Mouse (Mus musculus): ENCODE measurements at regions not wholly inside any gene's neighbourhood (a gene's known extent, or its start where the extent isn't known, plus 50 kb on each side); places are given as distances from the start of the nearest gene placed in this dataset.
"Not testable (repeated sequence)": the region's sequence is repeated elsewhere in the genome, so short reads cannot be mapped to it uniquely, and the experiment has no call there.

DNA sequence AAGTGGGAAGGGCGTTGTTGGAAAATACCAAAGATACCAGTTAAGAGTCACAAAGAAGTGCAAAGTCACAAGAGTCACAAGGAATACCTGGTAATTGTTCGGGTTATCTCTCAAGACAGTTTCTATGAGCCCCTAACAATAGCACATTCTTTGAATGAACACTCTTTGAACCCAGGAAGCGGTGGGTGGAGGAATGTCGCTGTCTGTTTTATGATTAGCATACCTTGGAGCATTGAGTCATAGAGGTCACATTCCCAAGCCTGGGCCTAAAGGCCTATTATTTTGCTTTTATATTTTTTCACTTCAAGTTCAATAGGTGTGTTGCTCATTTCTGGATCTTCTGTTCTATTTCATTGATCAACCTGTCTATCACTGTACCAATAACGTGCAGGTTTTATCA, 802.1 kb upstream of the Gm12353 start:
- ATAC-seq (ENCODE audit: low FRiP score); H3K4me3 ChIP-seq (replicated peaks; ENCODE audit: low read length); H3K9me3 ChIP-seq (ENCODE audit: control insufficient read depth, low read length); H3K27me3 ChIP-seq (ENCODE audit: control insufficient read depth, insufficient read depth, low read length); H3K36me3 ChIP-seq (replicated peaks; ENCODE audit: control insufficient read depth, insufficient read depth); H3K4me2 ChIP-seq (replicated peaks); DNase-seq (ENCODE audit: low spot score); H3K4me1 ChIP-seq (replicated peaks; ENCODE audit: control insufficient read depth, insufficient read depth, low read length); H3K27ac ChIP-seq; H3K9ac ChIP-seq: not testable (repeated sequence)
- WGBS: 92% methylated on average over 5 of the region's 5 CpGs

Data from hindbrain, embryonic 14.5 days (tissue).